Mouse (Mus musculus): ENCODE data around the gene Fkbp15. TPM values are rescaled to one million over a fixed set of nuclear protein-coding genes. Genes with fewer than 3 reads are reported as not detected.

Fkbp15 gene
- total RNA-seq, 2 experiments from 2014 or later = 33.9 to 37.6 TPM

DNA sequence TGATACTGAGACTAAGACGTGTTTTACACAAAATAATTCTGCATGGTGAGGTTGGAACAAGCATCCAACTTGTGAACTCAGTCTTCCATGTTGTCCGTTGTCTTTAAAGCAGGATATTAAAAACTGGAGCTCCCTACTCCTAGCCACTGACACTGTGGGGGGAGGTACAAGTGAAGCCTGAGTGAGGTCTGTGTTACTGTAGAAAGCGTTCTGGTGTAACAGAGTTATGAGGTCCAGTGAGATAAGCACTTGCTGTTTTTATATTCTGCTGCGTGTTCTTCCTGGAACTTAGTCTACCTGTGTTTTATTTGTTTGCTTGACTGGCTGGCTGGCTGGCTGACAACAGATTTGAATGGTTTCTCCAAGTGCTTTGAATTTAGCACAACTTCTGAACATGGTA, 14.0 kb upstream of the Fkbp15 start:
- peak; percentile 45; the same call in 1 of the 2 replicates for ATAC-seq (replicated peaks; ENCODE audit: low FRiP score, low TSS enrichment, poor library complexity, severe bottlenecking)

DNA sequence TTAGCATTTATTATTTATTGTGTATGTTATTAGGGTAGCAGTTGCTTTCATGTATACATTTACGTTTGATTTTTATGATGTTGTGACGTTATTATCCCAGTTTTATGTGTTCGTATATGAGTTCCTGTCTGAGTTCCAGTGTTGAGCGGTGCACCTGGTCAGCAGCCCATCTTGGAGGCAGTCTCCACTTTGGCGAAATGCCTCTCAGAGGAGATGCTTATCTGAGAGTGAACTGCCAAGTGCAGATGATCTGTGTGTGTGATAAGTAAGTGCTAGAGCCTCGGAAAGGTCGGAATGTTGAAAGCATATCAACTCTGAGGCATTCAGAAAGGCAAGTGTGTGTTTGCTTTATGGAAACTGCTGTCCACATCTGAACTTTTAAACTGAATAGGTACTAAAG, 13.3 kb upstream of the Fkbp15 start:
- no peak for ATAC-seq (replicated peaks; ENCODE audit: low FRiP score, low TSS enrichment, poor library complexity, severe bottlenecking)

DNA sequence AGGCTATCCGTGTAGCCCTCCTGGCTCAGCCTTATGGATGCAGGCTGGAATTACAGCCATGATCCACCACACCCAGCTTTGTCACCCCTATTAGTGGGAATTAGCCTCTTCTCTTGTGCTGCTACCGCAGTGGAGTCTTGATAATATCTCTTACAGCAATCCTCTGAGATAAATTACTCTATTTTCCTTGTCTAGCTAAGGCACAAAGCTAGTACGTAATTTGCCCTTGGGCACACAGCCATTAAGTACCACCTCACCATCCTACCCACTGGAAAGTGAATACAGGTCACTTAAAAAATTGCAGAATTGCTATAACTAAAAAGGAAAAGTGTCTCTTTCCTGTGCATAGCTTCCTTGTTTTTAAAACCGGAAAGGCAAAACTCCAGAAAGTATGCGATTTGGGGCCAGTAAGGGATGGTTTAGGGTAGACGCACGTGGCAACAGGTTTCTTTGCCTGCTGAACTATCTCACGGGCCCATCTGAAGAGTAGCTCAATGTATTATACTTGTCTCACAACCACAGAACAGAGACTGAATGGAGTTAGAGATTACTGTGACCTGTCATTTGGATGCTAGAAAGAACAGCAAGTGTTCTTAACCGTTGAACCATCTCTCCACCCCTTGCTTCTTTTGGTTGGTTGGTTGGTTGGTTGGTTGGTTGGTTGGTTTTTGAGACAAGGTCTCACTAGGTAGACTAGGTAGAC, 12.6 kb upstream of the Fkbp15 start:
- peak; percentile 74 for ATAC-seq (replicated peaks; ENCODE audit: low FRiP score, low TSS enrichment, poor library complexity, severe bottlenecking)

GRCm38 (mm10) chr4:62372410-62372809, 12.1 kb upstream of the Fkbp15 start:
- no peak for ATAC-seq (replicated peaks; ENCODE audit: low FRiP score, low TSS enrichment, poor library complexity, severe bottlenecking)

DNA sequence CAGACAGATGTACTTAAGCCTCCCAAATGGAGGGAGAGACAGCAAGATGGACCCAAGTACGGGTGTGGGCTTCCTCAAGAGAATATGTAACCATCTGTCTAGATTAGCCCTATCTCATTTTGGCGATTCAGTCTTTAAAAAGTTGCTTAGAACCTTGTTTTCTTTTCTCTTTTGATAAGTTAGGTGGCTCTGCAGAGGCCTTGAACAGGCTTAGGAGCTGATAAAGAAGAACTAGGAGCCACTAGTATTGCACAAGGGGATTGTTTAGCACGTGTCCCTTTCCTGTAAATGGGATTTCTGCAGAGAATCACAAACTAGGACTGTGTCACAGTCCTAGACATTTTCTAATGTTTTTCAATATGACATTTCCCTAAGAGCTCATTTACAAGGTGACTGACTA, 8.7 kb upstream of the Fkbp15 start:
- peak; percentile 58 for ATAC-seq (replicated peaks; ENCODE audit: low FRiP score, low TSS enrichment, poor library complexity, severe bottlenecking)

GRCm38 (mm10) chr4:62367586-62367985, 7.2 kb upstream of the Fkbp15 start:
- no peak for ATAC-seq (replicated peaks; ENCODE audit: low FRiP score, low TSS enrichment, poor library complexity, severe bottlenecking)

- ATAC-seq (replicated peaks; ENCODE audit: low FRiP score, low TSS enrichment, poor library complexity, severe bottlenecking) = no peak
Observed at GRCm38 (mm10) chr4:62366291-62366690, 5.9 kb upstream of the Fkbp15 start.

- ATAC-seq (replicated peaks; ENCODE audit: low FRiP score, low TSS enrichment, poor library complexity, severe bottlenecking) = no peak
Observed at GRCm38 (mm10) chr4:62364299-62364698, 4.0 kb upstream of the Fkbp15 start.

DNA sequence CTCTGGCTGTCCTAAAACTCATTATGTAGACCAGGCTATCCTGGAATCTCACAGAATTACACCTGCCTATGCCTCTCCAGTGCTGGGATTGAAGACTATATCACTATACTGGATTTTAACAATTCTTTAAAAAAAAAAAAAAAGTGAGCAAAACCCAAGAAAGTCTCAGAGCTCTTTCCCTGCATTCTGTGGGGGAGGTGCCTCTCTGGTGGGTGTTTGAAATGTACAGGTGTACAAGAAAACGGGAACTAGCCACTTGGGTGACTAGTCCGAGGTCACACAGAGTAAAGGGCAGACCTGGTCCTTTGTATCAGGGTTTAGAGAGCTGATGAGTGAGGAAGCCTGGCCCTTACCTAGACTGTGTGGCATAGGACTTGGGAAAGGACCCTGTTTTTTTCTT, 2.1 kb upstream of the Fkbp15 start:
- no peak for ATAC-seq (replicated peaks; ENCODE audit: low FRiP score, low TSS enrichment, poor library complexity, severe bottlenecking)

DNA sequence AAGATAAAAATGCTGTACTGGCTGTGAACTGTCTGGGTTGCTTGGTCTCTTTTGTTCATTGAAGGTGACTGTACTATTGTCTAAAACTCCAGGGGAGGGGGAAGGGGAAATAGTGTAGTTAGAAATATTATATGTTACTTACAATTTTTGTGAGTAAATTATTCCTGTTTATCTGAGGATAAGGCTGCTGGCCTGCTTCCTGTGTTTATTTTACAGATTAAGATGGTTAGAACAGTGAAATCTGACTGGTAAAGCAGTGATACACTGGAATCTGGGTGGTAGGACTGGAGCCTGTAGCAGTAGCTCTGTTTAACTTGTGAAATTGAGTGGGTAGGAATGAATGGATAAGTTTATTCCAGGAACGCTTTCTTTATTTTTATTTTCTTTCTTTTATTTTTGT, 1.6 kb upstream of the Fkbp15 start:
- ATAC-seq (replicated peaks; ENCODE audit: low FRiP score, low TSS enrichment, poor library complexity, severe bottlenecking) = no peak

DNA sequence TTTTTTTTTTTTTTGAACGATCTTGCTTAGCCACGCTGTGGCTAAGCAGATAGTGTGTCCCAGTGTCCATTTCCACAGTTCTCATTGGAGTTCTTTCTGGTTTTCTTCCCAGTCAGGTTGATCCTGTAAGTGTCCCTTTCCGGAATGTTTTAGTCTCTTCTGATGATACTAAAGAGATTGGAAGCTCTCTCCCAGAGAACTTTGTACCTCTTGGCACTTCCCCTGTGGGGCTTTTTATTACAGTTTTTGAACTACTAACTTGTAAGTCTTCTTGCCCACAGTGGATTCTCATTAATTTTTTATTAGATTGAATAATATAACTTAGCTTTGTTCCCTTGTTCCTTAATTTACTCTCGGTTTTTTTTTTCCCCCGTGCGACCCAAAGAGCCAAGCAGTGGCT, 1.2 kb upstream of the Fkbp15 start:
- ATAC-seq (replicated peaks; ENCODE audit: low FRiP score, low TSS enrichment, poor library complexity, severe bottlenecking) = no peak

DNA sequence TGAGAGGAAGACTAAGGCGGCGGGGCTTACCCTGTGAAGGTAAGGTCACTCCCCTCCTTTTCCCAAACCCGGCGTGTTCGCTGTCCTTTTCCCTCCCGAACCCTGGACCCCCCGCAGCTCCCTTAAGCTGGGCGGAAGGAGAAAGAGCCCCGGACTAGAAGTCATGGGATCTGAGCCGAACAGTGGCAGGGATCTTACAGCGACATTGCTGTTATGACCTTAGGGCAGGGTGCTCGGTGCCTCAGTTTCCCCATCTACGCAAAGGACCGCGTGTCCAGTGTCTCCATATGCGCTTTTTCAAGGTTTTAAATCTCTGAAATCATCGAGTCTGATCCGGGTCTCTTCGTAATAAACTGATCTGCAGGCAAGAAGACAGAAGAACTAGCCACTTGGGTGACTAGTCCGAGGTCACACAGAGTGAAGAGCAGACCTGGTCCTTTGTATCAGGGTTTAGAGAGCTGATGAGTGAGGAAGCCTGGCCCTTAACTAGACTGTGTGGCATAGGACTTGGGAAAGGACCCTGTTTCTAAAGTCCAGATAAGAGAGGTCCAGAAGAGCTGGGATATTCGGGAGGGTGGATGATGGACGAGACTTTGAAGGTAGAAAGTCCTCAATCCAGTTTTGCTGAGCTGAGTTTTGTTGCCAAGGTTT, 582 bp upstream of the Fkbp15 start:
- ATAC-seq (replicated peaks; ENCODE audit: low FRiP score, low TSS enrichment, poor library complexity, severe bottlenecking) = no peak

DNA sequence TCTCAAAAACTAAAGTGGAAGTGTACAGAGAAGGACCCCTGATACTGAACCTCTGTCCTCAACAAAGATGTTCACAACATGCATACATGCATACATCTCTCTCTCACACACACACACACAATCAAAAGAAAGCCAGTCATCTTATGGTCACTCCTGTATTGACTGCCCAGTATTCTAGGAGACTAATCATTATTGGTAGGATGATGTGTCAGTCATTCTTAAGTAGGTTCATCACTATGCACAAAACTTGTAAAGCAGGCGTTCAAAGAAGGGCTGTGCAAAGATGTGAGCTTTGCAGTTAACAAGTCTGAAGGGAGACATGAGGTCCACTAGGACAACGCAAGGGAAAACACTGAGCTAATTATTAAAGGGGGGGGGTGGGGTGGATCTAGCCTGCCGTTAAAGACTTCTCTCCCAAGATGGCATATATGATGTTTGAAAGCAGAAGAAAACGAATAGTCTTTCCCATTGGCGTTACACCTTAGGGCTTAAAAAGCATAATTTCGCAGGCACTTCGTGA, 1.0 kb downstream of the Fkbp15 start:
- no peak for ATAC-seq (replicated peaks; ENCODE audit: low FRiP score, low TSS enrichment, poor library complexity, severe bottlenecking)

DNA sequence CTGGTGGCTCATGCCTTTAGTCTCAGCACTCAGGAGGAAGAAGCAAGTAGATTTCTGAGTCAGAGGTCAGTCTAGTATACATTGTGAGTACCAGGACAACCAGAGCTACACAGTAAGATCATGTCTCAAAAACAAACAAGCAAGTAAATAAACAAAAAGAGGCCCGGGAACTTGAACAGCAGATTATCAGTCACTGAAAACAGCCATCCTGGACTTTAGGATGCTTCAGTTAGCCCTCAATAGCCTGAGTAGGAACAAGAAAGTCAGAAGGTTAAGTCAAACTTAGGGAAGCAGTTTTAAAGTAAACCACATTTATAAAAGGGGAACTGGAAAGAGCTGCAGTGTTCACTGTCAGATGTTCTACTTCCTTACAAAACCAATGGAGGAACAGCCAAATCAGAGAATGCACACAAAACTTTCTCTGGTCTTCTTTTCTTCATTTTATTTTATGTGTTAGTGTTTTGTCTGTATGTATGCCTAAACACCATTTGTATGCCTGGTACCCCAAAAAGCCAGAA, 2.7 kb downstream of the Fkbp15 start:
- no peak for ATAC-seq (replicated peaks; ENCODE audit: low FRiP score, low TSS enrichment, poor library complexity, severe bottlenecking)

DNA sequence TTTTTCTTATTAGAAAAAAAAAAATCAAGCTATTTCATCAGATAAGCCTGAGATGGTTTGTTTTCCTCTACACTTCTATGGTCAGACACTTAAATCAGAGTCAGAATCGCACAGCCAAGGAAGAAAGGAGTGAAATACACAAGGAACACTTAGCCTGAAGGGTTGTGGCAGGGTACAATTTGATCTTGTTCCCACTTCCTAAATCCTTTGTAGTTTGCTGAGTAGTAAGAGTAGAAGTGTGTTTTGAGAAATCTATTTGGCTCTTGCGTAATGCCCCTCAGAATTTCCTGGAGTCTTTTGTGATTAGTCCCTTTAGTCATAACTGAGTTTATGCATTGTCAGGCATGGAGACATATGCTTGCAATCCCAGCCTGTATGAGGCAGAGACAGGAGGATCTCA, 11.0 kb downstream of the Fkbp15 start:
- ATAC-seq (replicated peaks; ENCODE audit: low FRiP score, low TSS enrichment, poor library complexity, severe bottlenecking) = no peak

DNA sequence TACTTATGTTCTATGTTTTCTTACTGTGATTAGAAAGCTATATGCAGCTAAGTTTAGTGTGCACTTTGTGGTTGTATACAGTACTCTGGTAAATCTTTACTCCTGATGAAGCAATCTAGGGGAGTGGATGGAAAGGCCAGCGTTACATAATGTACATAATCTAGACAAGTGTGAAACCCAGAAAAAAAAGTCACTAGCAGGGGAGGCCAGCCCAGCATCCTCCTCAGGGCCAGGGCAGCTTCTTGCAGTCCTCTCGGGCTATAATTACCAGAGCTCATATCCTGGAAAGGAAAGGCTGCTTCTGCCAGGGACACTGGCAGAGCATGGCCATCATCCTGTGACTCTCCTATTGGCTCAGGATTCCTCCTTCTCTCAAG, 12.0 kb downstream of the Fkbp15 start:
- ATAC-seq (replicated peaks; ENCODE audit: low FRiP score, low TSS enrichment, poor library complexity, severe bottlenecking) = no peak

DNA sequence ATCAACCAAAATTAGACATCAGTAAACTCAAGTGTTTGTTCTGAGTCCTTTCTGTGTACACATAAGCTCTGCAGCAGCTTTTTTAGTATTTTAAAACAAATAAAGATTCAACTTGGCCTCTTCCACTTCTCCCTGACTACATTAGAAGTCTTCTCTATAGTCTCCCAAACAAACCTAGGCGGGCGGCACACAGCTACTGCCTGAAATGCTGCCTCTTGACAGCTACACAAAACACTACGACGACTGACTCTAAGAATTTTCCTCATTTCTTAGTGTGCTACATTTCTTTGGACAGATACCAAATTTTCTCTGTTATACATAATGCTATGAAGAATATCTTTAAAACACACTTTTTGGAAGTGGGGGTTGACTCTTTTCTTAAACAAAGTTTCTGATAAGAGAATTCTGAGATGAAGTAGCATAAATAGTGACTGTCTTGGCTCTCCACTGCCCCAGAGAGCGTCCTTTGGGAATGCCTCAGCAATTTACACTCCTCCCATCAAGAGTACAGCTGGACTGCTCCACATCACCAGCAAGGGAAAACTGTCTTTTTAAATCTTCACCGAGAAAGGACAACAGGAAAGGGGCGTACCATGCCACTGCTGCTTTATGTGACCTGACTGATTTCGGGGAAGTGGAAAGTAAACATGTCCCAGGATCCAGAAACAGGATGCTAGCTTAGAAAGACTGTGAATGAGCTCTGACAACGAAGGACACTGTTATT, 12.6 kb downstream of the Fkbp15 start:
- no peak for ATAC-seq (replicated peaks; ENCODE audit: low FRiP score, low TSS enrichment, poor library complexity, severe bottlenecking)

DNA sequence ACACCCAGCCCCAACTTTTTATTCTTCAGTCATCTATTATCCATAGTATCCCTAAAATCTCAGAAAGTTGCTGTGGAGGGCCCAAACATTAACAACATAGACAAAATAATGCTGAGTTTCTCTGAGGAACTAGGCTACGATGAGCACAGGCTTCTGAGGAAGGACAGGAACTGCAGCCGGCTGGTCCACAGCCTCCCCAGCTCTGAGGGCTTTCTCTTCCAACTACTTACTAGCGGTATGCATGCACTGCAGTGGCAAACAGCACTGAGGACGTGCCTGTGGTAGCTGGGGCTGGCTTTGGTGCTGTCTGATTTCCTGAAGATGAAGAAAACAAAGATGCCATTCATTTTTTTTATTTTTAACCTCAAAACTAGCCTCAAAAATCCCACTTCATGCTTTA, 14.5 kb downstream of the Fkbp15 start:
- no peak for ATAC-seq (replicated peaks; ENCODE audit: low FRiP score, low TSS enrichment, poor library complexity, severe bottlenecking)

- ATAC-seq (replicated peaks; ENCODE audit: low FRiP score, low TSS enrichment, poor library complexity, severe bottlenecking) = 0 out of 2 replicates have a peak, but pooled peaks have one; percentile 52
Observed at GRCm38 (mm10) chr4:62344000-62344399, 16.3 kb downstream of the Fkbp15 start.

DNA sequence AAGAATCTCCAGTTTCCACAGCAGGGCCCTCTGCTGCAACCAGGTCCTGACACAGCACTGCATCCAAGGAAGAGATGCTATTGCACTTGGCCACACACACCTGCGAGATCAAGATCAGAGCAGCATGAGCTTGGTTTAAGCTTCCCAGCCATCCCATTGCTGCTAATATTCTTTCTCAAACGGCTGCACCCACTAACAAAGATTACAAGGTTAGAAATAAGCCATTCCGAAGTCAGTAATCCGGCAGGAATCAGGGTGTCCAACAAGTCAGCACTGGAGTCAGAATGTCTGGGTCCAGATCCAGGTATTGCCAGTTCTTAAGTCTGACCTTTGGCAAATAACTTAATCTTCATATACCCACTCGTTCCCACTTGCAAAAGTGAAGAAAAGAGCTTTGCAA, 21.8 kb downstream of the Fkbp15 start:
- no peak for ATAC-seq (replicated peaks; ENCODE audit: low FRiP score, low TSS enrichment, poor library complexity, severe bottlenecking)

Measured in megakaryocyte-erythroid progenitor cell, adult 5-6 weeks (primary cell).